Mouse (Mus musculus) cortical plate, adult 2 months (tissue): ENCODE results near the gene Il22ra2.

Source experiments
- CTCF ChIP-seq: fragments of 200-500 bp; IDR thresholded peaks from 2 replicates; pipeline ENCODE4 v1.5.1; 2011; ENCODE audit warnings: mild to moderate bottlenecking, control low read depth, low read length; ENCODE audit not compliant: insufficient read depth; ENCODE audit errors: extremely low read depth
- POLR2A ChIP-seq: fragments of 200-500 bp; IDR thresholded peaks from 2 replicates; pipeline ENCODE4 v1.6.1; 2011; ENCODE audit warnings: mild to moderate bottlenecking, low read length, control low read depth; ENCODE audit not compliant: insufficient read depth; ENCODE audit errors: extremely low read depth

GRCm38 (mm10) chr10:19584846-19585245 lies 37.0 kb upstream of the Il22ra2 start:
- TF ChIP-seq CTCF (no peak), POLR2A (no peak)
